Mouse (Mus musculus) NIH3T3 (cell line): ENCODE data around the gene Hdc.
"Not testable (repeated sequence)": the region's sequence is repeated elsewhere in the genome, so short reads cannot be mapped to it uniquely, and the experiment has no call there.

Source experiments
- DNase-seq: peaks from one replicate; pipeline ENCODE4 v3.0.0-alpha.2; 2012; ENCODE audit warnings: low read depth

Gene Hdc

DNA sequence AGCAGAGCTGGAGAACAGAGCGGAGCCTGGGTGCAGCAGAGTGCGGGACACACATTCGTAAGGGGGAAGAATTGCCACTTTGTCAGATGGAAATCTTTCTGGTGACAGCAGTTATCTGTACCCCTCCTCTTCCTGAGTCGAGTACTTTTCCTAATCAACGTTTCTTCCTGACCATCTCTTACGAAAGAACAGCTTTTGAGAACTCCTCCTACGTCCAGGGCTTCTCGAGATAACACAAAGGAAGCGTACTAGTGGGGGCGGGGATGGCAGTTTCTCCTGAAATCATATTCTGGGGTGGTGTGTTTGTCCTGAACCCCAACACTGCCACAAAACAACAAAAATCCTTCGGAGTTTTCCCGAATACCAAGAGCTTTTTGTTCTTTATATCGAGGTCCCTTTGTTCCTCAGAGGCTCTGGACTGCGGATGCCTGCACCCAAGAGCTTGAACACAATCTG, at the start of gene Hdc:
Hdc (minus strand) TSS at position 51 of the 456 bp plus-strand sequence.
- no peak for DNase-seq

DNA sequence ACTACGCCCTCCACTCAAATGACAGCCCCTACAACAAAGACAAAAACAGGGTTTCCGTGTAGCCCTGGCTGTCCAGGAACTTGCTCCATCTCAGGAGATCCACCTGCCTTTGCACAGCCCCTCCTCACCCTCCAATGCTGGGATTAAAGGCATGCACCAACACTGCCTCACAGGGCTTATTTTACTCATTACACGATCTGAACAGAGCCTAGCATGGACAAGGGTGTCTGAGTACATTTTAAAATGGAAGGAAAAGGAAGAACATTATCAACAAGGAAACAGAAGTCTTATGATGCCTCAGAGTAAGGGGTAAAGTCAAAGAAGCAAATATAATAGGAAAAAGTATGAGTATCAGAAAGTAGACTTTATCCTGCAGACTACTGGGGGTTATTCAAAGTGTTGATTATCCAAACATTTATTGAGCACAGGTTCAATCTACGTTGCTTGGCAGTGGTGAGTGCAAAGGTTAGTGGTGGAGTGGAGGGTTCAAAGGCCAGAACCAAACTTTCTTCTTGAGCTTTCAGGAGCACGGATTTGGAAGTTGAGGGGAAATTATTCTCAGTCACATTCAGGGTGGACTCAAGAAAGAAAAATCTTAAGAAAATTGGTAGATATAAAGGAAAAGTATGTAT, 49.6 kb upstream of the Hdc start:
- DNase-seq, result no peak

DNA sequence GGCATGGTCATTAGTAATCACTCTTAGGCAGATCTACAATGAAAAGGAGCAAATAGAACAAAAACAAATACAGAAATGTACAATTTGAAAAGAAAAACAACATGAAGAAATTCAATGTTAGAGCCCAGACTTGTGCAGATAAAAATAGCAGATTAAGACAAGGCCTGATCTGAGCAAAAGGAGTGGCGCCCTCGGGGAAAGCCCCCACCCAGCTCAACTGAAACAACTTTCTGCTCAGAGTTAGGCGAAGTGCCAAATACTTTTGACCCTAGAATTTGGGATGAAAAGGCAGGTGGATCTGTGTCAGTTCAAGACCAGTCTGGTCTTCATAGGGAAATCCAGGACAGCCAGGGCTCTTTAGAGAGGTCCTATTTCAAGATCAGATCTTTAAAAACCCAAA, 46.9 kb upstream of the Hdc start:
- no peak for DNase-seq

DNA sequence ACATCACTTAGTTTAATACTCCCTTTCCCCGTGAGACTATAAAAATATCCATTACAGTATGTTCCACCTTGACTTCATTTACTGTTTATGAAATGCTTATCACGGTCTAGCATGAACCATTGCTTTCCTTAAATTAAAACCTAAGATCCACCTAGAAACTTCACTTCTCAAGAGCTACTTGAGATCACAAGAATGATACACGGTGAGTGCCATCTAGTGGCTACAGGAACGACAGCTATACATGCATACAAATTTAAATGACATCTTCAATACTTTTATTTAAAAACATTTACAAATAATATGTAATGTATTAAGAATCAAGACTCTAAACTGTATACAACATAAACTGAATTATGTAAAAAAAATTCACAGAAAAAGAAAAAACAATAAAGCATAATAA, 44.4 kb upstream of the Hdc start:
- peak; percentile 77 for DNase-seq

DNA sequence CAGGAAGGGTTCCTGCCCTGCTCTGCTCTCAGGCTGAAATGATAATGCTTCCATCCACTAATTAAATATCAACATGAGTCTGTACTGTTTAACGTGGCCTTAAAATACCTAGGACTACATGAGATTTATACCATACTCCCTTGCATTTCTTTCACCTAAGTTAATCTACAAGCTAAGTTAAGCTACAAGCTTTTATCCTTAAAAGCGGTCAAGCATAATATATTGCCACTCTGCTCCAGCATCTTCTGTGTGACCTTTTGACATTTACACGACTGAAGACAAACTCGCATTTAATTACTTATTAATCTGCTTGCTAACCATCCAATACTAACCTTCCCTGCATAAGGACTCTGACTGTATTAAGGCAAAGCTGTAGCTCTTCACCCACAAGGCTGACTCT, 33.8 kb upstream of the Hdc start:
- DNase-seq, result no peak

DNA sequence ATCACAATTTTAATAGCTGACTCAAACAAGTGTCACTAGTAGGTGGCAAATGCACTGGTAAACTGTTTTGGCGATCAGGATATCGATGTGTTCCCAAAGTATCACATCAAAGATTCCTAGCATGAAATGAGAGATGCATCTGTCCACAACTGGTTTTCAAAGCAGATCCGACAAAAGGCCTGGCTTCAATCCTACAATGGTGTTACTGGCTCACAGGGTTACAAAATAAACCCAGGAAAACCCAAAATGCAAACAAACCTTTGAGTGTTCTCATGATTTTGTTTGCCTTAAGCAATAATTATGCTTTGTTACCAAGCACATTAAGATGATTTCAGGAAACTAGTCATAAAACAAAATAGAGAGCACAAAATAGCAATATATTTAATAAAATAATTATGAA, 28.7 kb upstream of the Hdc start:
- DNase-seq, result no peak

DNA sequence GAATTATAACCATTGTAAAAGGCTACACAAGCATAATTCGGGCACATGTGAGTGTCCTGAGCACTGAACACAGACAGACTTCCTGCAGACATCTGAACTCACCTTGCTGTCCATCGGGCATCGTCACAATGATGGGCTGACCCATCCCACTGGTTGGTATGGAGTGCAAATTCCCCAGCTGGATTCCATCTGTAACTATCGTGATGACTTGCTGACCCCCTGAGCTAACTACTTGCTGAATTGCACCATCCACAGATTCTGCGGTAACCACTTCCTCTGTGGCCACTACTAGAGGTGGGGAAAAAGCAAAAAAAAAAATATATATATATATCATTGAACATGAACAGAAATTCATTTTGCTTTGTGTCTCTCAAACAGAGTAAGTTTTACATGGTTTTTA, 27.4 kb upstream of the Hdc start:
- DNase-seq, result no peak

DNA sequence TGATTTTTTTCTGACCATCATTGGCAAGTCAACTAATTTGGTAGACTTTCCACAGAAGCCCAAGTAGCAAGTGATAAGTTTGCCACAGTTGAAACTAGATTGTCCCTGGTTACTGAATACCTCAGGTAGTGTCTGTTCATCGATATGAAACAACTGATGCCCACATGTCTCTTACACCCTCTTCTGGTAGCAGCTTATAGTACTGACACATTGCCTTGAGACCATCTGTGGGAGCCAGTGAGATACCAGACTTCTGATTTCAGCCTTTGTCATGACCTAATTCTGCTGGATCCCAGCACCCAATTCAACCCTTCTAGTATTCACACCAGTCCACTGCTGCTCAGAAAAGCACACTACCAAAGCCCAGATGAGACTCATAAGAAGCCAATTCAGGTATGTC, 25.7 kb upstream of the Hdc start:
- no peak for DNase-seq

DNA sequence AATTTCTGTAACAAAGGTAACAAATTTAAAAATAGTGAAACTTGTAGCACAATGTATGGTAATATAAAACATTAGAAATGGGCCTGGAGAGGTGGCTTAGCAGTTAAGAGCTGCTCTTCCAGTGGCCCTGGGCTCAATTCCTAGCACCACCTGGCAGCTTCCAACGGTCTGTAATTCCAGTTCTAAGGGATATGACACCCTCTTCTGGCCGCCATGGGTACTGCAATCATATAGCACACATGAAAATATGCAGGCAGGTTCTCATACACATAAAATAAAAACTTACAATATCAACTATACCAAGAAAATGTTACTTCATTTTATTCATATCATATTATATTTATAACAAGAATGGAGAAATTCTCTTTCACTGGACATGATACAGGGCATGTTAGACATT, 21.2 kb upstream of the Hdc start:
- peak; percentile 16 for DNase-seq

DNA sequence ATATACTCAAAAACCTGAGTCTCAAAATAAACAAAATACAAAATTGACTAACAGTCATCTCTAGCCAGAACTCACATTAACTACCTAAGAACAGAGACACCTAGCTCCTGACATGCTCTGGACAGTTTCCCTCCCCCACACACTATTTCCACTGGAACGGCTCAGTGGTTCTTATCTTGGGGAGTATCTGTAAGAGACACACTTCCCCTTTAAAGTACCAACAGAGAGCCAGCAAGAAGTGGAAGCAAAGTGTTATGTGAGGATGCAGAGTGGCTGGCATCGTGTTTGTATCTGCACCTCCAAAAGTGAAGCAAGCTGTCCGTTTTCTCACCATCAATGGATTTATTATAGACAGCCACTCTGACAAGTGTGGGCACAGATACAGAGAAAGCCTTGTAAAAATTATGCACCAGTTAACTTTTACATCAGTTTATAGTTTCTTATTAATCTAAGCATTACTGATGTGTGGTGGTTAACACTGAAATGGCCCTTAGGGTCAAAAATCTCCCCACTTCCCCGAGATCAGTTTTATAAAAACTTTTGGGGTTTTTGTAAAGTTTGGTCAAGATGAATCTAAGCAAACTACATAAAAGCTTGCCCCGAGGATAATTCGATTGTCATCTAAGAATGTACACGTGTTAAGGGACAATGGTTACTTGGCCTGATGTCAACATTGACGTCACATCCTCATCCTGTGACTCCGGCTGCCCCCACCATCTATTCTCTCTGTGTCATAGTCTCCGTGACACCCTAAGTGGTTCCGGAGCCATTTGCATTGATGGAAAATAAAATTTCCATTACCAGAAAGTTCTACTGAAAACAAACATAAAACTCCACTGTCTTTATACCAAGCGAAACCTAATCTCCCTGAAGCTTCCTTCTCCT, 17.1 kb upstream of the Hdc start:
- DNase-seq, result no peak

DNA sequence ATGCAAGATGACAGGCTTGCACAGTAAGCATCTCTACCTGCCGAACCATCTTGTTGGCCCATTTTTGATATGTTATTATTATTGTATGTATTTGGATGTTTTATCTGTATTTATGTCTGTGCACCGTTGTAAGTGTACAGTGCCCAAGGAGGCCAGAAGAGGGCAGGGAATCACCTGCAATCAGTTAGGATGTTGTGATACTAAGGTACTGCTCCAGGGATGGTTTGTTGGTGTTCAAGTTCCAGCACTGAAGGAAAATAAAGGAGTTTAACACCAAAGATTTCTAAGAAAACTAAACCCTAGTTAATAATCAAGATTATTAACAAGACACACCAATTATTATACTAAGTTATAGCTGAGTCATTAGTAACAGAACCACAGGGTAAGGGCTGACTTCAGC, 14.1 kb upstream of the Hdc start:
- no peak for DNase-seq

DNA sequence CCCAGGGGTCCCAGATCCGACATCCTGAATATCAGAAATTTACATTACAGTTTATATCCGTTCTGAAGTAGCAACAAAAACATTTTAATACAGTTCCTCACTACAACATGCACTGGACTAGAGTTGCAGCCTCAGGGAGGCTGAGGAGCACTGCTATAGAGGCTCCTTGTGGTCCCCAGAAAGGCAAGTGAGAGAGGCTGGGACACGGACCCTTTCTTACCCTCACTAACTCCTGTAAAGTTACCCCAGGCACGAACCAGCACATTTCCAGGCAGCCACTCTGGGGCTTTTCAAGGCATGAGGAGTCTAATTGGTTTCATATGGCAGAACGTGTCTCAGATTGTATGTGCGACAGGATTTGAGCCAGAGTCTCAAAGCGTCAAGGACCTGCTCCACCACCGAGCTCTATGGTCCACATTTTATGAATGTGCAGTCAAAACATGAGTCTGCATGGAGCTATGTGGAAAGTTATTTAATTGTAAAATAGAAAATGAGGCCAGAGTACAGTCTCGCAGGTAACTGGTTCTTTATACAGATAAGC, 9.4 kb upstream of the Hdc start:
- no peak for DNase-seq

DNA sequence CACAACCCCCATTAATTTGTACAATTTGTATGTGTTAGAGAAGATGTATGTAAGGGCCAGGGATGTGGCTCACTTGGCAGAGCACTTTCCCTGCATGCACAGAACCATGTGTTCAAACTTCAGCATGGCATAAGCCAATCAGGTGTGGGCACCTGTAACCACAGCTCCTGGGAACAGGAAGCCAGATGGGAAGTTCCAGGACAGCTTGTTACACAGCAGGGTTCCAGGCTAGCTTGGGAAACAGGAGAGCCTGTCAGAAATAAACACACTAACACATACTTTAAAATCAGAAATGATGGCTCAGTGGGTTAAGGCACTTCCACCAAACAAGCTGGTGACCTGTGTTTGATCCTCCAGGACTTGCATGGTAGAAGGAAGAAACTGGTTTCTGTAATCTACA, 4.0 kb upstream of the Hdc start:
- DNase-seq, result no peak

DNA sequence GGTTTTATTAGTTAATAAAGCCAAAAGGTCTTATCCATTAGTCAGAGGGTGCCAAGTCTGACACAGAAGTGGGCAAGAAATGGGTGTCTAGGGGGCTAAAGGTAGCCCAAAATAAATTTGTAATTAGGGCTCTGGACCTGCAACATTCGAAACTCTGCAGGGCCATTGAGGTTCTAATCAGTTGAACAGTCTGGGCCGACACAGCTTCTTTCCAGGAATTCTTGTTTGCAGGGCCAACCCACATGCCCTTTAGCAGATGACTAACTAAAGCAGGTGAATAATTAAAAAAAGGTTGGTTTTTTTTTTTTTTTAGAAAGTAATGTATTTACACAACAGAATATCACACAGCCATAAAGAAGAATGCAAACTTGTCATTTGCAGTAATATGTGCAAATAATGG, 3.4 kb upstream of the Hdc start:
- DNase-seq, result no peak

DNA sequence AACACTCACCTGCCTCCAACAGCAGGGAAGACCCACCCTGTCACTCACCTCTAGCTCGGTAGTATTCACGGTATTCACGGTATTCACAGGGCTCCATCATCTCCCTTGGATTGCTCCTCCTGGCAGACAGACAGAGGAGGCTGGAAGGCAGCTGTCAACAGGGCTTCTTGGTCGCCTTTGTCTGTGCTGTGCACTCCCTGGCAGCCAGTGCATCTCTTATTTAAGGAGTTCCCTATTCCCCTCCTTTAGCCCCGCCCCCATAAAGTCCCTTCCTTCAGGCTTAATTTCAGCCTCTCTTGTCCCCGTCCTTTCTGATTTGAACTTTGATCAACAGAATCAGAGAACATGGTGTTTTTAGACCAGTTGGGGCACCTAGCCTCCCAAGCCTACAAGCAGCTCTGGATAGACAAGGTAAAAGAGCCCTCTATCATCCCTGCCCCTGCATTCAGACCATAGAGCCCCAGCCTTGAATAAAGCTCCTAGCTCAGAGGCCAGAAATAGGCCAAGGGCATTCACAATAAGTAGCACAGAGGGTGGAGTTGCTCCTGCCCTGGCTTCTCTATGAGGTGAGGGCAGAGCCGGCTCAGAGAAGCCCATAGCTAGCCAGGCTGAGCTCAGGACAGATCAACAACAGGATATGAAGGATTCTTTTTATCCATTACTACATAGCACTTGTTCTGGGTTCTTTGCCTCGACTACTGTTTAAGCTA, 474 bp downstream of the Hdc start:
- no peak for DNase-seq

DNA sequence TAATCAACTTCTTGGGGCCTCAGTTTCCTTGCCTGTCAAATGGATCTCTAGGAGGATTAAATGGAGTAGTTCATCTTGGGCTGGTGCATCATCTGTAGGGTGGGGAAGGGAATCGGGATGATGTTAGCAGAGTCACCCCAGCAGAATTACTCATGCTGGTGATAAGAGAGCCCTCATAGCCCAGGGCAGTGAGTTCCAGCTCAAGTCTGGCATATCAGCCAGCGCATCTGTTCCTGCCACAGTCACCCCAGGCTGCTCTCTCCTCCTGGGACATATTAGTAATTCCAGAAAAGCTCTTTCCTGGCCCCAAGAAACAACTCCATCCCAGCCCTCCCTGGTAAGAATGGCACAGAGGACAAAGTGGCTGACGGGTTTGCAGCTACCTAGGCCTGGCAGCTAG, 3.7 kb downstream of the Hdc start:
- no peak for DNase-seq

DNA sequence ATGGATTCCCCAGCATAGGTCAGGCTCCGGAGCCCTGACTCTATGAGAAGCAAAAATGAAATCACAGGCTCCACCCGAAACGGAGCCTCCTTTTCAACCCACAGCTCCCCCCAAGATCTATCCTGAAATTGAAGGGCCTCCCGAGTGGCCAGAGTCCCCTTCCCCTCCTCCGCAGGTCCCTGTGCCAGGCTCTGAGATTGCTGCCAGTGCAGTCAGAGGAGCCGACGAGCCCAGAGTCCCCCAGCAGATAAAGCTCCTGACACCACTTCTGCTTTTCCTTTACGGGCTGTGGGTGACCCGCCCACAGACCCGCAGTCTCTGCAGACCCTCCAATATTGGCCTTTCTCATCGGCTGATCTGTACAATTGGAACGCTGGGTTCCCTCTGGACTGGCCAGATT, 9.5 kb downstream of the Hdc start:
- DNase-seq, result not testable (repeated sequence)

DNA sequence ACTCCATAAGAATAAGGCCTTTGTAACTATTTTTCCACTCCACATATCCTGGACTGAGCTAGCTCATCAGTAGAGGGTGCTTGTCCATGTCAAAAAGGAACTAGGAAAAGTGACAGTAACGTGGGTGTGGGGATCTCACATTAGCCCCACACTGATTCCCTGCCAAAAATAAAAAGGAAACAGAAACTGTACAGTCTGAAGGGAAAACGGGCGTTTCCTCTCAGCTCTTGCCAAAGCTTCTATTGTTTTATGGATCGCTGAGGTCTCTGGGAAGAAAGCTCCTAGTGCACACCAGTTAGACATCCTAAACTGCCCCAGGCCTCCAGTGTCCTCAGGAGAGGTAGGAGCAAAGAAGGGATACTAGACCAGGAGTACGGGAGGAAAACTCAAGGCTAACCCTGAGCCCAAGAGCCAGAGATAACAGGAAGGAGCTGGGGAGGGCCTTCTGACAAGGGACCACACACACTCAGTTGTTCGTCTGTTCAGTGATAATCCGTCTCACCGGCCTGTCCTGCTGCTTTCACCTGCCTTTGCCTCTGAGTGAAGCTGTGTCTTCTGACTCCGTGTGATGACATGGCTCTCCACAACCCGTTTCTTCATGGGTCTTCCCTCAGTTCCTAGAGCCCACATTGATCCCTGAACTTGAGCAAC, 11.4 kb downstream of the Hdc start:
- DNase-seq, result peak; percentile 19

DNA sequence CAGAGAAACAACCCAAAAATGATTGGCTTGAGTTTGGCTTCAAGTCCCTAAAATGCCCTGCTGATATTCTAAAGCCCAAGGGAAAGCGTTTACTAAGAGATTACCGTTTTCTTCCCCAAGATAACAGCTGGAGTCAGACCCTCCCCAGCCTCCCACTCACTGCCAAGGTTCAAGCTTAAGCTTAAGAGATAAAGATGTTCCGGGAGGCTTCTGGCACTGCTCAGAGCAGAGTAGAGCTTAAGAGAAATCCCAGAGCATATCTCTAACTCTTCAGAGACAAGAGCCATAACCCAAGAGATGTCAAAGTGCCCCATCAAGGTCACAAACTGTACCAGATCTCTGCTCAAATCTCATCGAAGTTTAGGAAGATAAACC, 12.4 kb downstream of the Hdc start:
- no peak for DNase-seq

DNA sequence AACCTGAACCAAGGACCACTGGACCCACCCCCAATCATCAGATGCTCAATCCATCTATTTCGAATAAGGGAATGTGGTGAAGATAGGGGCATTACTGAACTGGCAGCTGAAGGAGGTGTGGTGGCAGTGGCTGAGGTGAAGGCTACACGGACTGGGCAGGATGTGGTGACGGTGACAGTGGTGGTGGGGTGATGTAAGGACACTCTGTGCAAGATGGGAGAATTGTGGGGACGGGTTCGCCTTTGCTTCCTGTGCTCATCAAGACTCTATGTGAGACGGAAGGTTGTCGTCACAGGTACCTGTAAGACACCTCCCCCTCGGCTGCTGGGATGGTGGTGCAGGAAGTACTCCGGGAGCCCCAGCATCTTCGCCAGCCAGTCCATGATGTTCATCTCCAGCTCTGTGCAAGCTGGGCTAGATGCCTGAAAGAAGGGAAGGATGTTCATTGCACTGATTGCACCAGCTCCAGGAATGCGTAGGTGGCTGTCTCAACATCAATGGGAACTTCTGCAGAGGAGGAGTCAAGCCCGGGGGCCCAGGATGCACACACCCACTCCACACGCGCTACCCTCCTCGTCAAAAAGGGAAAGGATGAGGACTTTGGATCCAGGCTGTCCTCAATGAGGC, 12.9 kb downstream of the Hdc start:
- DNase-seq, result no peak

DNA sequence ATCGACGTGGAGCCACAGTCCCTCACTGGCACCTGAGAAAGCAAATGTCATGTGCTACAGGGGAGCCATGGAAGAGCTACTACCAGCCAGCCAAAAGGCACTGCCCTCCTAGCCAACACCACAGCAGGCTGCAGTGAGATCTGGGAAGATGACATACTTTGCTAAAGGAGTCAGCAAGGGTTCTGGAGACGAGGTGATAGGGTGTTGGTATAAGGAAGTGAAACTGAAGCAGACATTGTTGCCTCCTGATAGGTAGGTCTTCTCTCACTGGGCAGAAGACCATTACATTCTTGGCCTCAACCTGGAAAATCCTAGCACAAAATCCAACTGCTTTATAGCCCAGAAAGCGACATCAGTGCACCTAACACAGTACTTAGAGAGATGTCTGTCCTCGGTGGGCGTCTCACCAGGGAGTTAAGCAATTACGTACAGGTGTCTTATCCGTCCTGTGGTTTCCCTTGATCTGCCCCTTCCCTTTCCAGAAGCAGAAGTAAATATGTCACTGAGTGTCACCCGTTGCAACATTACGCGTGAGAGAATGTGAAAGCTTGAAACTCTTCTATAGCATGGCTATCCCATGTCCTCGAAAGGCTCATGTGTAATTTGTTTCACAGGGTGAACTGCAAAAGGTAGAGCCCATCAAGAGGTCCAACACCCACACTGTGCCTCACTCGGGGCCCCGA, 17.0 kb downstream of the Hdc start:
- DNase-seq, result no peak
